Mouse (Mus musculus) intestine, postnatal 0 days (tissue): ENCODE measurements around the gene Gm49342. TPM values are rescaled to one million over a fixed set of nuclear protein-coding genes. Genes with fewer than 3 reads are reported as not detected.

Source experiments
- ATAC-seq: fragments of 200-750 bp; cut with Nextera tagmentation; 2 replicates; pipeline ENCODE4 v1.8.0; 2017; ENCODE audit warnings: mild to moderate bottlenecking, moderate TSS enrichment, moderate library complexity
- H3K27ac ChIP-seq: fragments of 300-500 bp; sonication (generic); 2 replicates; pipeline ENCODE4 v1.5.1; 2014; ENCODE audit warnings: mild to moderate bottlenecking, low read depth, low read length, moderate library complexity
- H3K27me3 ChIP-seq: fragments of 300-500 bp; sonication (generic); replicated peaks from 2 replicates; pipeline ENCODE4 v1.6.1; 2014; ENCODE audit warnings: low read length, mixed read lengths; ENCODE audit not compliant: control insufficient read depth, insufficient read depth
- H3K36me3 ChIP-seq: fragments of 300-500 bp; sonication (generic); 2 replicates; pipeline ENCODE4 v1.6.1; 2014; ENCODE audit warnings: mild to moderate bottlenecking, moderate library complexity; ENCODE audit not compliant: control insufficient read depth, insufficient read depth
- H3K4me1 ChIP-seq: fragments of 300-500 bp; sonication (generic); replicated peaks from 2 replicates; pipeline ENCODE4 v1.6.1; 2014; ENCODE audit warnings: antibody characterized with exemption, low read length, mixed read lengths; ENCODE audit not compliant: control insufficient read depth, insufficient read depth
- H3K4me2 ChIP-seq: fragments of 300-500 bp; sonication (generic); replicated peaks from 2 replicates; pipeline ENCODE4 v1.6.1; 2014; ENCODE audit warnings: low read depth, mild to moderate bottlenecking, moderate library complexity
- H3K4me3 ChIP-seq: fragments of 300-500 bp; sonication (generic); 2 replicates; pipeline ENCODE4 v1.5.1; 2014; ENCODE audit warnings: low read depth, low read length
- H3K9ac ChIP-seq: fragments of 300-500 bp; sonication (generic); 2 replicates; pipeline ENCODE4 v1.6.1; 2014; ENCODE audit warnings: mild to moderate bottlenecking, low read depth, low read length
- H3K9me3 ChIP-seq: fragments of 300-500 bp; sonication (generic); 2 replicates; pipeline ENCODE4 v1.6.1; 2016; ENCODE audit warnings: mixed run types; ENCODE audit not compliant: control insufficient read depth
- CTCF ChIP-seq: sonication (generic); IDR thresholded peaks from 2 replicates; pipeline ENCODE4 v1.5.1; 2016; ENCODE audit warnings: low read depth, mild to moderate bottlenecking, control low read depth, antibody characterized with exemption, moderate library complexity
- WGBS: fragments of 180-500 bp; shearing (Covaris S2); extraction: QIAGEN DNeasy Blood & Tissue Kit; methylation state at CpG from one replicate; pipeline ENCODE4 v1.1.7; 2014; 5-methylcytosine and 5-hydroxymethylcytosine counted together
- polyA plus RNA-seq: library from polyadenylated mRNA; unstranded; fragments of >200 nt; fragmentation: Nextera tagmentation; extraction: Ambion mirVana; gene quantifications from 2 replicates; pipeline ENCODE4 v1.2.1, GENCODE M21; 2015

Gm49342 gene
- polyA plus RNA-seq, 1 experiment from 2014 or later, result not detected

GRCm38 (mm10) chr14:50997088-50997487, 52.8 kb downstream of the Gm49342 start:
- H3K9ac ChIP-seq, result no peak overlapping the region
- ATAC-seq, result no peak
- H3K27me3 ChIP-seq, result no peaks in the 10 kb centered on the region
- H3K36me3 ChIP-seq, result no peaks in the 10 kb centered on the region
- no peak overlapping the region for H3K4me3 ChIP-seq
- H3K4me2 ChIP-seq, result no peak overlapping the region
- no peak for TF ChIP-seq CTCF
- WGBS, result 62% methylated on average over 3 of the region's 3 CpGs
- H3K4me1 ChIP-seq, result no peaks in the 10 kb centered on the region
- no peaks in the 10 kb centered on the region for H3K9me3 ChIP-seq
- H3K27ac ChIP-seq, result no peak overlapping the region

DNA sequence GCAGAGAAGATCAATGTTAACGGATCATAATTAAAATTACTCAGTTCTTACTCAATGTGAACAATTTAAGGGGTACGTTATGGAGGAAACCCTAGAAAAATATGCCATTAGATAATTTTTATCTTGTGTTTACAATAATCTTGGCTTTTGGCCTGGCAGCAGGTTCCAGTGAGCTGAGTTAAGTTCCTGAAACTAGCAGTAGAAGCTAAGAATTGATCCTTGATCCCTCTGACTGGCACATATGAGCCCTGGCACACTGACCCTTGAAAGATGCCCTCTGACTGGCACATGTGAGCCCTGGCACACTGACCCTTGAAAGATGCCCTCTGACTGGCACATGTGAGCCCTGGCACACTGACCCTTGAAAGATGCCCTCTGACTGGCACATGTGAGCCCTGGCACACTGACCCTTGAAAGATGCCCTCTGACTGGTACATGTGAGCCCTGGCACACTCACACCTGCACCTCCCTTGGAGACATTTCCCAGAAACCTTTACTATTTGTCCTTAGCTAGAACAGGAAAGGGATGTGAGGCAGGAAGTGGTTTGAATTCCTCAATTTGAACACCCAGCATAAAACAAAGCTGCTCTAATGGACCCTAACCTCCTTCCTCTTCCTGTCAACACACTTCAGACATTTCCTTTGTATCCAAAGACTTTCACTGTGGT, 53.8 kb downstream of the Gm49342 start:
- Histone ChIP-seq H3K9me3 (no peaks in the 10 kb centered on the region), H3K36me3 (no peaks in the 10 kb centered on the region), H3K9ac (no peak overlapping the region), H3K4me3 (no peak overlapping the region), H3K4me2 (no peak overlapping the region), H3K27ac (no peak overlapping the region), H3K4me1 (no peaks in the 10 kb centered on the region), H3K27me3 (no peaks in the 10 kb centered on the region)
- ATAC-seq, result no peak
- 50% methylated on average over 2 of the region's 2 CpGs for WGBS
- TF ChIP-seq CTCF, result no peak

DNA sequence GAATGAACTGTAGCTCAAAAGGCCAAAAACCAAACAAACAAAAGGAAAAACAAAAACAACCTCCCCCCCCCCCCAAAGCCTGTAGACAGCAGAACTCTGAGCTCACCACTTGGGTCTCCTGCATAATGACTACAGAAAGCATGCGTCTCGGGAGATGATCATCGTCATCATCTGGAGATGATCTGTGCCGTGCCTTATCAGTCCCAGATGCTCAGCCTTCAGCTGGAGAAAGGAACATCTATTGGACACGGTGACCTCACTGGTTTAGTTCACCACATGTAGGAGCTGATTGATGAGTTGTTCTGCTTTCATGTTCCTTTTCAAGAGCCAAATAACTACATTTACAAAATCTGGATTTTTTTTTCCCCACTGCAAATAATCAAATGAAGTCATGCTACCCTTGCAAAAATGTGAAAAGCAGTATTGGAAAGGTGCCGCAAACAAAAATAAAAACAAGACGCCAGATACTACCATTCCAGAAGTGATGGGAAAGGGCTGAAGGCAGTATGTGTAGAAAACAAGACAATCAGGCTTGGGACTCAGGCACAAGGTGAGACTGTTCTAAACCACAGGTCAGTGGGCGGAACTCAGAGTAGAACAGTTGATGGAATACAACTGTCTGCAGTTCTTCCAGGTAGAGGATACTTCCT, 63.0 kb downstream of the Gm49342 start, which contains the start of gene Rnase10:
Rnase10 (plus strand) TSS at position 600 of the 650 bp plus-strand sequence.
- Histone ChIP-seq H3K27ac (peak within 1 kb of the TSS; percentile 78), H3K4me3 (no peak within 1 kb of the TSS), H3K4me2 (no peak within 1 kb of the TSS), H3K9me3 (no peaks in the 10 kb centered on the region), H3K27me3 (no peaks in the 10 kb centered on the region), H3K36me3 (no peaks in the 10 kb centered on the region), H3K9ac (no peak within 1 kb of the TSS), H3K4me1 (no peaks in the 10 kb centered on the region)
- no peak for ATAC-seq
- WGBS, result 84% methylated on average over 8 of the region's 8 CpGs
- no peak for TF ChIP-seq CTCF

- no peak overlapping the region for H3K4me2 ChIP-seq
- peak overlapping the region; percentile 78 for H3K27ac ChIP-seq
- H3K27me3 ChIP-seq, result no peaks in the 10 kb centered on the region
- no peak overlapping the region for H3K4me3 ChIP-seq
- no peaks in the 10 kb centered on the region for H3K9me3 ChIP-seq
- no peaks in the 10 kb centered on the region for H3K36me3 ChIP-seq
- H3K9ac ChIP-seq, result no peak overlapping the region
- no peaks in the 10 kb centered on the region for H3K4me1 ChIP-seq
- peak; percentile 43; the same call in 1 of the 2 replicates for ATAC-seq
- WGBS, result 53% methylated on average over 13 of the region's 13 CpGs
- no peak for TF ChIP-seq CTCF
Measured at GRCm38 (mm10) chr14:51007914-51008713, 63.8 kb downstream of the Gm49342 start.

GRCm38 (mm10) chr14:51008781-51009180, 64.5 kb downstream of the Gm49342 start:
- Histone ChIP-seq H3K9ac (no peak overlapping the region), H3K27ac (peak overlapping the region; percentile 43; the same call in 1 of the 2 replicates), H3K9me3 (no peaks in the 10 kb centered on the region), H3K4me3 (no peak overlapping the region), H3K4me2 (no peak overlapping the region), H3K27me3 (no peaks in the 10 kb centered on the region), H3K36me3 (no peaks in the 10 kb centered on the region), H3K4me1 (no peaks in the 10 kb centered on the region)
- ATAC-seq, result no peak
- no peak for TF ChIP-seq CTCF
- WGBS, result 67% methylated on average over 4 of the region's 4 CpGs

GRCm38 (mm10) chr14:51009572-51009971, 65.3 kb downstream of the Gm49342 start:
- Histone ChIP-seq H3K27ac (no peak overlapping the region), H3K9me3 (no peaks in the 10 kb centered on the region), H3K27me3 (no peaks in the 10 kb centered on the region), H3K4me1 (no peaks in the 10 kb centered on the region), H3K36me3 (no peaks in the 10 kb centered on the region), H3K9ac (no peak overlapping the region), H3K4me3 (no peak overlapping the region), H3K4me2 (no peak overlapping the region)
- no peak for TF ChIP-seq CTCF
- ATAC-seq, result no peak
- 89% methylated on average over 6 of the region's 6 CpGs for WGBS

Other genes with a start within 250 kb of the Gm49342 start
- gene Olfr748, start 237.1 kb upstream of the Gm49342 start, polyA plus RNA-seq, result not detected in 2 replicates
- gene Olfr749, start 199.4 kb upstream of the Gm49342 start, polyA plus RNA-seq, result not detected in 2 replicates
- 30.5 and 31.0 TPM in 2 replicates for gene Ttc5, start 159.0 kb upstream of the Gm49342 start, polyA plus RNA-seq
- gene Ccnb1ip1, start 136.8 kb upstream of the Gm49342 start, polyA plus RNA-seq, result not detected in 2 replicates
- 35.4 and 36.7 TPM in 2 replicates for gene Parp2, start 136.7 kb upstream of the Gm49342 start, polyA plus RNA-seq
- gene Tep1, start 74.0 kb upstream of the Gm49342 start, polyA plus RNA-seq, result 23.7 and 23.8 TPM in 2 replicates
- gene Klhl33, start 47.0 kb upstream of the Gm49342 start, polyA plus RNA-seq, result 0.09 and 0.17 TPM in 2 replicates
- 56.8 and 57.8 TPM in 2 replicates for gene Osgep, start 19.6 kb upstream of the Gm49342 start, polyA plus RNA-seq
- gene Apex1, start 19.5 kb upstream of the Gm49342 start, polyA plus RNA-seq, result 71.0 and 74.1 TPM in 2 replicates
- 51.2 and 51.4 TPM in 2 replicates for gene Pip4p1, start 13.7 kb upstream of the Gm49342 start, polyA plus RNA-seq
- 138 and 143 TPM in 2 replicates for gene Pnp, start 13.4 kb upstream of the Gm49342 start, polyA plus RNA-seq
- 32.3 and 32.5 TPM in 2 replicates for gene Pnp2, start 11.5 kb downstream of the Gm49342 start, polyA plus RNA-seq
- gene Rnase10, start 63.2 kb downstream of the Gm49342 start, polyA plus RNA-seq, result 0.16 and 0.29 TPM in 2 replicates
- gene Rnase9, start 97.4 kb downstream of the Gm49342 start, polyA plus RNA-seq, result not detected in 2 replicates
- not detected in 2 replicates for gene Rnase11, start 105.6 kb downstream of the Gm49342 start, polyA plus RNA-seq
- gene Rnase12, start 113.1 kb downstream of the Gm49342 start, polyA plus RNA-seq, result 0.51 and 0.90 TPM in 2 replicates
- gene Olfr750, start 129.9 kb downstream of the Gm49342 start, polyA plus RNA-seq, result not detected in 2 replicates
- gene Rnase4, start 146.6 kb downstream of the Gm49342 start, polyA plus RNA-seq, result 355 and 426 TPM in 2 replicates
- 114 and 119 TPM in 2 replicates for gene Ang, start 146.6 kb downstream of the Gm49342 start, polyA plus RNA-seq
- 0.17 and 0.18 TPM in 2 replicates for gene Eddm3b, start 169.9 kb downstream of the Gm49342 start, polyA plus RNA-seq
- 2.6 and 3.0 TPM in 2 replicates for gene Rnase6, start 179.4 kb downstream of the Gm49342 start, polyA plus RNA-seq
- gene Rnase1, start 202.3 kb downstream of the Gm49342 start, polyA plus RNA-seq, result 21.7 and 23.3 TPM in 2 replicates
- gene Rnase2b, start 217.7 kb downstream of the Gm49342 start, polyA plus RNA-seq, result not detected in 2 replicates